Mouse (Mus musculus): Measurements from ENCODE around the gene Hist1h2bq.
"Not testable (repeated sequence)": the region's sequence is repeated elsewhere in the genome, so short reads cannot be mapped to it uniquely, and the experiment has no call there.

- not testable (repeated sequence) for TF ChIP-seq CTCF (IDR thresholded peaks at IDR 0.05; ENCODE audit: control insufficient read depth, insufficient read depth, insufficient read length); CEBPB (IDR thresholded peaks at IDR 0.05; ENCODE audit: low read depth); MYOD1 (IDR thresholded peaks at IDR 0.05; ENCODE audit: control insufficient read depth, insufficient read length, low read depth); USF1 (IDR thresholded peaks at IDR 0.05; ENCODE audit: low read depth); FOSL1 (IDR thresholded peaks at IDR 0.05; ENCODE audit: insufficient read depth, low read length, poor library complexity, severe bottlenecking); MAX (IDR thresholded peaks at IDR 0.05)
These were observed 6.9 kb downstream of the Hist1h2bq start for GRCm38 (mm10) chr13:21803058-21803457.

All from C2C12 (cell line).